Mouse (Mus musculus): ENCODE results near the gene Kif18b.

Gene Kif18b

DNA sequence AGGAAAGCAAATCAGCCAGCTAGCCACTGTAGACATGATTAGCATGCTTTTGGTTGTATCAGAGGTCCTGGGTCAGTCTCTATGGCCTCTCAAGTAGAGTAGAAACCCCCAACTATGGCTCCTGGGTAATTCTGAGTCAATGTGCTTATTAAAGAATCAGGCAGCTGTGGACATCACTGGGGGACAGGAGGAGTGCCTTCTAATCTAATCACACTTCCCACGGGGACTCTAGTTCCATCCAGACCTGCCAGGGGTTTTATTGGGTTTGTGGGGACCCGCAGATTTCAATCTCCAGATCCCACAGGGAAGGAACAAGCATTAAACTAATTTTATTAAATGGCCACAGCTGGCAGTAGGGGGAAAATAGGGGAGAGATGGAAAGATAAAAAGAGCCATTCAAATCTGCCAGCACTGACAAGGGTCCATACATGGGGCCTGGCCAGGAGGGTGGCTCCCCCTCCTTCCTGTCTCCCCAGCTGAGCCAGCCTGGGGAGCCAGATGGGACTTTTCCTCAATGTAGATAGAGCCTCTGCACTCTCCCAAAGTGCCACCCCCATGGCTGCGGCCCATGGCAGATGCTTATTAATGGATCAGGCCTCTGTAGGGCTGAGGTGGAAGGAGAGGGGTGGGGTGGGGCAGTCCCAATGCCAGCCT, 12.7 kb upstream of the Kif18b start:
- no peak for DNase-seq

GRCm38 (mm10) chr11:102936272-102936671, 11.3 kb upstream of the Kif18b start:
- DNase-seq = no peak

DNA sequence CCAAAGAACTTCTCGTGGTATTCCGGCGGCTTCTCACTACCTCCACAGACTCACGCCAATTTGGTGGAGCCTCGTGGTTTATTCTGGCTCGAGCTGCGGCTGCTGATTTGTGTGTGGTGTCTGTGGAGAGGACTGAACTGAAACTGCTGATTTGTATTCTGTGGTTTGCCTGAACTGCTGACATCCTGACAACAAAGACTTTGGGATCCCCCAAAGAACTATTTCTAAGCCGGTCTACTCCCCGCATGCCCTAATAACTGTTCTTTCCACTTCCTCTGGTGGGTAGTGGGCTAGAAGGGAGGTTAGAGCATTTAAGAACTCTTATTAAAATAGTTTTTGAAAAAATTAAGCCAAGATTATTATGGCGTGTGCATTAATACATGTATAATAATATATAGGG, 5.7 kb upstream of the Kif18b start:
- DNase-seq = no peak

DNA sequence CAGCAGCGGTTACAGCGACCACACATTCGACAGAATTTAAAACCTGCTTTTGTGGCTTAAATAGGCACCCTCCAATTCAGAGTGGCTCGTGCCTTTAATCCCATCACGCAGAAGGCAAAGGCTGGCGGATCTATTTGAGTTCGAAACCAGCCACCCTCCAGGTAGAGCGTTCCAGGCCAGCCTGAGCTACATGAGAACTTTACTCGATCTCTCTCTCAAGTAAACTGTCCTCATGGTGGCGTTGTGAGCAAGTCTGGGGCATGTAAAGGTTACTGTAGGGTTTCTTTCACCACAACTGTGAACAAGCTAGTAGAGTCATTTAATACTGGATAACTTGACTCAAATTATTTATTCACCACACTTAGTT, 410 bp upstream of the Kif18b start:
- no peak for DNase-seq

- no peak for DNase-seq
Observed at GRCm38 (mm10) chr11:102921491-102921890, 3.4 kb downstream of the Kif18b start.

DNA sequence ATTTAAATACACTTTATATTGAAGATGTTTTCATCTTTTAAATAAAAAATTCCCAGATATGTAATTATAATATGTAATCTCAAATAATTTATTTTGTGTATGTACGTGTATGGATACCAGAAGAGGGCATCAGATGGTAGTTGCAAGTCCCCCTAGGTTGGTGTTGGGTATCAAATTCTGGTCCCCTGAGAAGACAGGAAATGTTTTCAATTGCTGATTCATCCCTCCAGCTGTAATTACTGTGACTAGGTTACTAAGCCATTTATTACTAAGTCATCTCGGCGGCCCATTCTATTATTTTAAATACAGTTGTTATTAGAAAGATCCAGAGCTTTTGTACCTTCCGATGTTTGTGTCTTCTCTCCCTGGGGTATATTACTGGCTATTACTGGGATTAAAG, 6.8 kb downstream of the Kif18b start:
- DNase-seq = no peak

DNA sequence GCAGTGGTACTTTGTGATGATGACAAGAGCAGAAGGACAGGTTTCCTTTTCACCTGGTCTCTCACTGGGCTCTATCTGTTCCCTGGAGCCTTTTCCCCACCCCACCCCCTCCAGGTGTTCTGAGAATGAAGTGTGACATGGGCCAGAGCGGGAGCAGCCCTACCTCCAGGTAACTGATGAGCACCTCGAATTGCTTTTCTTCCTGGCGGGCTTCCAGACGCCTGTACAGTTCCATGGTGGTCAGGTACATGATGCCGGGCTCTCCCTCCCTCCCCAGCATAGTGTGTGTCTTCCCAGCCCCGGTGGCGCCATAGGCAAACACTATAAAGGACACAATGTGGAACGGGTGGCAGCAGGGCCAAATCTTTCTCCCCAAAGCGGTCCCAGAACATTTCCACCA, 9.5 kb downstream of the Kif18b start:
- DNase-seq = no peak

- DNase-seq = no peak
Observed at GRCm38 (mm10) chr11:102911376-102911775, 13.5 kb downstream of the Kif18b start.

GRCm38 (mm10) chr11:102903654-102904053, 21.3 kb downstream of the Kif18b start:
- no peak for DNase-seq

DNA sequence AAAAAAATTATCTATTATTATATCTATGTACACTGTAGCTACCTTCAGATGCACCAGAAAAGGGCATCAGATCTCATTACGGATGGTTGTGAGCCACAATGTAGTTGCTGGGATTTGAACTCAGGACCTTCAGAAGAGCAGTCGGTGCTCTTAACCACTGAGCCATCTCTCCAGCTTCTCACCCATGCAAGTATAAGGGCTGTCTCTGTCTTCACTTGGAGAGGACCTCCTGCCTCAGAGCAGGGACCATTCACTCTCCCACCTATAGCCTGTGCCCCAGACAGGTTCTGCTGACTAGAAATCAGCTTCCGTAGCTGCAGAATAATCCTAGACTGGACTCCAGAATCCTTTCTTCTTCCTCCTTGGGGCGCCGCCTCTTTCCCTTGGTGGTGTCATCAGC, 22.8 kb downstream of the Kif18b start:
- DNase-seq = no peak

- no peak for DNase-seq
Observed at GRCm38 (mm10) chr11:102901199-102901598, 23.7 kb downstream of the Kif18b start.

DNA sequence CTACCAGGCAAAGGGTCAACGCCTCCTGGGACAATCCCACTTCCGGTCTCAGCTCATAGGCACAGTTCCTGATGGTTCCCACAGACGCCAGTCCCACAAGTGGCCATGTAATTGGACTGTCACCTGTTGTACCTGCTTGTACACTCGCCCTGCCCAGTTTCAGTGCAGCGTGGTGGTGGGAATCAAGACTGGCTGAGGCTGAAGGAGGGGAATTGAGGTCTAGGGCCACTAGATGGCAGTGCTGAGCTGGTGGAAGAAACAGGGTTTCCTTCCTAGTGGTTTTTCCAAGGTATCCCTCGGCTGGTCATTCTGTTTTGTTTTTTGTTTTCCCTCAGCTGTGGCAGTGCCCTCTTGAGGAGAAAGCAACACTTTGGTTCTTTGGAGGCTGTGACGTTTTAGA, 24.2 kb downstream of the Kif18b start, which contains the start of gene Gfap:
Gfap (minus strand) TSS at position 150 of the 400 bp plus-strand sequence.
- DNase-seq = peak; percentile 88

- DNase-seq = no peak
Observed at GRCm38 (mm10) chr11:102898408-102898807, 26.5 kb downstream of the Kif18b start.

DNA sequence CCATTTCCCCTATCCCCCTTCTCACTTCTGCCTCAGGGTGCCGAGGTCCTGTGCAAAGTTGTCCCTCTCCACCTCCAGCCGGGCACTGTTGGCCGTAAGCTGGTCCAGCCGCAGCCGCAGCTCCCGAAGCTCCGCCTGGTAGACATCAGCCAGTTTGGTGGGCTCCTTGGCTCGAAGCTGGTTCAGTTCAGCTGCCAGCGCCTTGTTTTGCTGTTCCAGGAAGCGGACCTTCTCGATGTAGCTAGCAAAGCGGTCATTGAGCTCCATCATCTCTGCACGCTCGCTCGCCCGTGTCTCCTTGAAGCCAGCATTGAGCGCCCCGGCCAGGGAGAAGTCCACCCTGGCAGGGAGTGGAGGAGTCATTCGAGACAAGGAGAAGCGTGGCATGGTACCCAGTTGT, 28.3 kb downstream of the Kif18b start:
- DNase-seq = no peak

- no peak for DNase-seq
Observed at GRCm38 (mm10) chr11:102895779-102896178, 29.1 kb downstream of the Kif18b start.

GRCm38 (mm10) chr11:102894716-102895115, 30.2 kb downstream of the Kif18b start:
- no peak for DNase-seq

- DNase-seq = peak; percentile 50
Observed at GRCm38 (mm10) chr11:102893015-102893651, 31.8 kb downstream of the Kif18b start.

- DNase-seq = no peak
Observed at GRCm38 (mm10) chr11:102890096-102890495, 34.8 kb downstream of the Kif18b start.

DNA sequence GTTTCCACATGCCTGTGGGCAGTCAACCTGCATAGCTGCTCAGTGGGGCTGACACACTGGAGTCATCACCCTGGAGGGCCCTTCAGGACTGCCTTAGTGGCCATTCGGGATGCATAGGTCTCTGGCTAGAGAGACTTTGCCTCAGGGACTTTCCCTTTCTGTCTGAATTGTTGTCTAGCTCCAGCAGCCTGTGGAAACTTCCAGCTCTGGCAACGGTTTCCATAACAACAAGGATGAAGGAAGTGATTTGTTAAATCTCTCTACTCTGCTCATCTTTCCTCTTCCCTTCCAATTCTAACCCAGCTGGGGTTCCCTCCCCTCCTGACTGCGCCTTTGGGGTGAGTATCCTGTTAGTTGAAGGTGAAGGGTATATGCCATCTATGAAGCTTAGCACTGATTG, 36.8 kb downstream of the Kif18b start:
- DNase-seq = no peak

GRCm38 (mm10) chr11:102887433-102887832, 37.5 kb downstream of the Kif18b start:
- DNase-seq = no peak

DNA sequence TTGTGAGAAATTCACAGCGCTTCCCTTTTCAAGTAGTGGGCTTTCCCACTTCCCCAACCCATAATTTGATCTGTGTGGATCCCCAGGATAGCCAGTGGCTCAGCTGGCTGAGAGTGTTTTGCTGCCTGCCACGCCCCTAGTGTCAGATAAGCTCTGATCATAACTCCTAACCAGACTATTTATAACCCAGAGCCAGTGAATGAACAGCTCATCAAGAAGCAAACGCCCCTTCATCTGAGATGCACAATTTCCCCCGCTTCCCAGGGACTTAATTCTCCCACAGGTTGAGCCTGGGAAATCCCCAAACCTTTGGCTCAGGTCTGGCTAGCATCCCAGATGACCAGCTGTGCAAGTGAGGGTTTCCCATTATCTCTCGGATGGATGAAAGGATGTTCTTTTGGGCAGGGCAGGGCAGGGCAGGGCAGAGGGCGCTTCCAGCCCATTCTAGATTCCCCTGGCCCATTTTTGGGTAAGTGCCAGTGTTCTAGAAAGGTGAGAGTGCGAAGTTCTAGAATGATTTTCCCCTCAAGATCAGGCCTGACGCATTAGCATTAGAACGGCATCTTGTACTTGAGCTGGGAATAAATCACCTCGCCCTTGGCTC, 40.2 kb downstream of the Kif18b start, which contains the start of gene Fam187a:
Fam187a (plus strand) TSS at position 554 of the 604 bp plus-strand sequence.
- no peak for DNase-seq

- DNase-seq = no peak
Observed at GRCm38 (mm10) chr11:102881314-102882198, 43.4 kb downstream of the Kif18b start.

DNA sequence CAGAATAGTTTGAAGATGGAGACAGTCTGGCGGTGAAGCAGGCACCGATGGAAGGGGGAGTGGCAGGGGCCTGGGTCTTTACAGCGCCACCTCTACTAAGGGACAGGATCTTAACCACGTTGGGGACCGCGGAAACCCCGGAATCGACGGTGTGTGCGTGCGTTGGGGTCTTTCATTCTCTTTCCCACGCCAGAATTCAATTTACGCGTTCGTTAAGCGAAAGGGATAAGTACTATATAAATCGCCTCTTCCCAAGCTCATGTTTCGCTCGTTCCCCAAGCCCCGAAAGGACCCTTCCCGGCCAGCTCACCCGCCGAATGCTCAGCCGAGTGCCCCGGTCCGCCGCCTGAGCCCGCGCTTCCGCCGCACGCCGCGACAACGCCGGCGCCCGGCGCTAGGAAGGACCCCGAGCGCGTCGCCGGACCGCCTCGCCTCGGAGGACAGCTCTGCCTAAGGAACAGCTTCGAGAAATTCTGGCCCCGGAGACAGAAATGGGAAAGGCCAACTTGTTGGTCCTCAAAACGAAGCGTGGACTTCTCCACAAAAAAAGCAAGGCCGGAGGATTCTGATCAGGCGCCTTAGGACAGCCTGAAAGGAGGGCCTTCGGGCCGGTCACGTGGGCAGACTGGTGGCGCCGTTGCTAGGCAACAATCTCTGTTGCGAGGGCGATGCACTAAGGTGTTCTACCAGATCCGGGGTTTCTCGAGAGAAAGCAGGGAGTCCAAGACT, 44.2 kb downstream of the Kif18b start, which contains the start of the genes Eftud2 and Ccdc103:
Eftud2 (minus strand) TSS at position 401 of the 729 bp plus-strand sequence.
Ccdc103 (plus strand) TSS at position 620 of the 729 bp plus-strand sequence.
- DNase-seq = peak; percentile 93

All from right cerebral cortex, postnatal 14 days (tissue).